Mouse (Mus musculus) MEL (cell line): ENCODE results near the gene Klb. TPM values are rescaled to one million over a fixed set of nuclear protein-coding genes. Genes with fewer than 3 reads are reported as not detected.

Experiments used
- DNase-seq: peaks from one replicate; pipeline ENCODE4 v3.0.0; 2011; ENCODE audit warnings: low read depth, low spot score
- H3K27ac ChIP-seq: 2 replicates; pipeline ENCODE4 v1.5.1; 2012; ENCODE audit warnings: low read depth, mild to moderate bottlenecking, control low read depth, low read length, moderate library complexity; ENCODE audit not compliant: control insufficient read depth
- H3K27me3 ChIP-seq, 2 experiments: fragments of 150-350 bp in 1 of 2; sonication (generic) in 1 of 2; 2 replicates each; pipeline ENCODE4 v1.6.1; 2012; ENCODE audit warnings: low read length in 2 of 2, mild to moderate bottlenecking in 2 of 2, improper control_type of control experiment in 1 of 2, moderate library complexity in 1 of 2; ENCODE audit not compliant: insufficient read depth in 2 of 2, control insufficient read depth in 1 of 2
- H3K36me3 ChIP-seq, 2 experiments: 2 replicates each; pipeline ENCODE4 v1.6.1; 2012 to 2014; ENCODE audit warnings: low read length in 2 of 2, improper control_type of control experiment in 1 of 2, inconsistent platforms in 1 of 2, mild to moderate bottlenecking in 1 of 2; ENCODE audit not compliant: insufficient read depth in 2 of 2, control insufficient read depth in 1 of 2
- H3K4me1 ChIP-seq, 2 experiments: fragments of 150-350 bp in 1 of 2; sonication (generic) in 1 of 2; 2 replicates each; pipeline ENCODE4 v1.6.1; 2012; ENCODE audit warnings: low read length in 2 of 2, improper control_type of control experiment in 1 of 2, mild to moderate bottlenecking in 1 of 2; ENCODE audit not compliant: insufficient read depth in 2 of 2, control insufficient read depth in 1 of 2
- H3K4me3 ChIP-seq, 2 experiments: fragments of 150-350 bp in 1 of 2; sonication (generic) in 1 of 2; 2 replicates each; pipeline ENCODE4 v1.5.1; 2012; ENCODE audit warnings: low read depth in 2 of 2, low read length in 2 of 2, mild to moderate bottlenecking in 2 of 2, moderate library complexity in 2 of 2, control low read depth in 1 of 2, improper control_type of control experiment in 1 of 2; ENCODE audit not compliant: control insufficient read depth in 1 of 2, insufficient read depth in 1 of 2
- H3K79me2 ChIP-seq: 2 replicates; pipeline ENCODE4 v1.6.1; 2012; ENCODE audit warnings: mild to moderate bottlenecking, low read length, moderate library complexity; ENCODE audit not compliant: control insufficient read depth, poor library complexity, insufficient read depth
- H3K9ac ChIP-seq: 2 replicates; pipeline ENCODE4 v1.6.1; 2012; ENCODE audit warnings: low read depth, mild to moderate bottlenecking, control low read depth, low read length, moderate library complexity; ENCODE audit not compliant: control insufficient read depth, poor library complexity, severe bottlenecking
- H3K9me3 ChIP-seq: fragments of 150-350 bp; sonication (generic); replicated peaks from 2 replicates; pipeline ENCODE4 v1.6.1; 2012; ENCODE audit warnings: mild to moderate bottlenecking, low read length, improper control_type of control experiment, moderate library complexity; ENCODE audit not compliant: insufficient read depth
- BHLHE40 ChIP-seq: IDR thresholded peaks from 2 replicates; pipeline ENCODE4 v1.6.1; 2012; ENCODE audit warnings: low read depth, mild to moderate bottlenecking, inconsistent platforms, low read length, improper control_type of control experiment, borderline replicate concordance
- CTCF ChIP-seq, 3 experiments: IDR thresholded peaks in 2 of 3; conservative IDR thresholded peaks in 1 of 3; 2 replicates each; pipeline ENCODE4 v1.5.1; 2011 to 2012; ENCODE audit warnings: low read length in 3 of 3, low read depth in 2 of 3, mild to moderate bottlenecking in 2 of 3, improper control_type of control experiment in 1 of 3, inconsistent platforms in 1 of 3, mixed read lengths in 1 of 3, moderate library complexity in 1 of 3; ENCODE audit not compliant: control insufficient read depth in 1 of 3, insufficient read depth in 1 of 3, poor library complexity in 1 of 3, severe bottlenecking in 1 of 3
- EP300 ChIP-seq, 2 experiments: IDR thresholded peaks; 2 replicates each; pipeline ENCODE4 v1.6.1; 2011; ENCODE audit warnings: improper control_type of control experiment in 2 of 2, low read length in 2 of 2, low read depth in 1 of 2, mild to moderate bottlenecking in 1 of 2
- MAFK ChIP-seq: IDR thresholded peaks from 2 replicates; pipeline ENCODE4 v1.6.1; 2011; ENCODE audit warnings: low read depth, mild to moderate bottlenecking, low read length, improper control_type of control experiment, borderline replicate concordance
- MYB ChIP-seq: IDR thresholded peaks from 2 replicates; pipeline ENCODE4 v1.6.1; 2011; ENCODE audit warnings: mild to moderate bottlenecking, low read depth, low read length, improper control_type of control experiment
- MYC ChIP-seq: IDR thresholded peaks from 2 replicates; pipeline ENCODE4 v1.6.1; 2011; ENCODE audit warnings: low read depth, mild to moderate bottlenecking, low read length, improper control_type of control experiment, moderate library complexity
- POLR2A ChIP-seq, 2 experiments: IDR thresholded peaks; 2 replicates each; pipeline ENCODE4 v1.6.1; 2011 to 2012; ENCODE audit warnings: low read length in 2 of 2, mild to moderate bottlenecking in 2 of 2, control low read depth in 1 of 2, improper control_type of control experiment in 1 of 2, low read depth in 1 of 2, moderate library complexity in 1 of 2; ENCODE audit not compliant: control insufficient read depth in 1 of 2, insufficient read depth in 1 of 2, poor library complexity in 1 of 2
- POLR2AphosphoS2 ChIP-seq: IDR thresholded peaks from 2 replicates; pipeline ENCODE4 v1.6.1; 2011; ENCODE audit warnings: low read length, improper control_type of control experiment
- POLR2AphosphoS5 ChIP-seq: IDR thresholded peaks from 2 replicates; pipeline ENCODE4 v1.6.1; 2012; ENCODE audit warnings: low read depth, borderline replicate concordance, mild to moderate bottlenecking, inconsistent platforms, low read length, moderate library complexity, mixed read lengths
- RCOR1 ChIP-seq: IDR thresholded peaks from 2 replicates; pipeline ENCODE4 v1.6.1; 2012; ENCODE audit warnings: low read depth, mild to moderate bottlenecking, inconsistent platforms, low read length, improper control_type of control experiment
- SMC3 ChIP-seq: IDR thresholded peaks from 2 replicates; pipeline ENCODE4 v1.6.1; 2011; ENCODE audit warnings: low read depth, low read length, improper control_type of control experiment
- UBTF ChIP-seq: IDR thresholded peaks from 2 replicates; pipeline ENCODE4 v1.6.1; 2012; ENCODE audit warnings: low read depth, mild to moderate bottlenecking, inconsistent platforms, low read length, improper control_type of control experiment, moderate library complexity, borderline replicate concordance; ENCODE audit not compliant: insufficient read depth
- USF1 ChIP-seq: IDR thresholded peaks from 2 replicates; pipeline ENCODE4 v1.6.1; 2014; ENCODE audit warnings: low read depth, mild to moderate bottlenecking, inconsistent platforms, low read length, improper control_type of control experiment, moderate library complexity
- USF2 ChIP-seq, 2 experiments: IDR thresholded peaks; 2 replicates each; pipeline ENCODE4 v1.6.1; 2011 to 2012; ENCODE audit warnings: improper control_type of control experiment in 2 of 2, low read length in 2 of 2, borderline replicate concordance in 1 of 2, inconsistent platforms in 1 of 2, low read depth in 1 of 2, mild to moderate bottlenecking in 1 of 2; ENCODE audit not compliant: insufficient read depth in 1 of 2
- ZMIZ1 ChIP-seq: IDR thresholded peaks from 2 replicates; pipeline ENCODE4 v1.6.1; 2012; ENCODE audit warnings: low read depth, mild to moderate bottlenecking, inconsistent platforms, low read length, improper control_type of control experiment, moderate library complexity
- ZNF384 ChIP-seq: IDR thresholded peaks from 2 replicates; pipeline ENCODE4 v1.6.1; 2012; ENCODE audit warnings: low read depth, mild to moderate bottlenecking, inconsistent platforms, low read length, improper control_type of control experiment
- polyA plus RNA-seq, 2 experiments: library from polyadenylated mRNA; stranded (reverse) in 1 of 2; unstranded in 1 of 2; fragments of >175 nt in 1 of 2; fragments of >200 nt in 1 of 2; gene quantifications; 2 replicates each; pipeline versions ENCODE4 v1.2.1 to v1.2.4; 2012; ENCODE audit warnings: low replicate concordance in 2 of 2, low read depth in 1 of 2; ENCODE audit not compliant: insufficient read length in 2 of 2, insufficient read depth in 1 of 2, missing spikeins in 1 of 2
- total RNA-seq: library from RNA; depleted of rRNA; stranded (reverse); fragments of 300-350 nt; gene quantifications from 2 replicates; pipeline ENCODE4 v1.2.3, GENCODE M21; 2012

Gene Klb
- total and polyA plus RNA-seq, 3 experiments = 0.04 TPM; not detected in 2

- Histone ChIP-seq H3K4me1 (peaks cover 2 to 7% of the 10 kb centered on the region in 2 experiments; a peak in 3 of 4 replicates), H3K79me2 (peaks cover 25% of the 10 kb centered on the region), H3K27me3 (no peaks in the 10 kb centered on the region), H3K9ac (no peak overlapping the region), H3K27ac (no peak overlapping the region), H3K36me3 (peaks cover 16 to 19% of the 10 kb centered on the region in 2 experiments), H3K9me3 (no peaks in the 10 kb centered on the region), H3K4me3 (no peak overlapping the region)
- peak; percentile 60 for DNase-seq
- TF ChIP-seq POLR2AphosphoS5 (peak; percentile 14; the same call in 1 of the 2 replicates), SMC3 (0 out of 2 replicates have a peak, but pooled peaks have one; percentile 6), POLR2AphosphoS2 (peak; percentile 99), MYC (peak; percentile 8; the same call in 1 of the 2 replicates), USF2 (IDR thresholded peaks at IDR 0.05; ENCODE audit: borderline replicate concordance in 1 of 2, insufficient read depth in 1 of 2, low read depth in 1 of 2, low read length in 2 of 2) (no peak), MYB (peak; percentile 6; the same call in 1 of the 2 replicates), UBTF (no peak), ZNF384 (no peak), RCOR1 (0 out of 2 replicates have a peak, but pooled peaks have one; percentile 31), ZMIZ1 (peak; percentile 84), CTCF (IDR thresholded peaks at IDR 0.05 in 2 of 3, conservative IDR thresholded peaks at IDR 0.05 in 1 of 3; ENCODE audit: control insufficient read depth in 1 of 3, insufficient read depth in 1 of 3, low read depth in 2 of 3, low read length in 3 of 3, poor library complexity in 1 of 3, severe bottlenecking in 1 of 3) (no peak), POLR2A (IDR thresholded peaks at IDR 0.05; ENCODE audit: control insufficient read depth in 1 of 2, insufficient read depth in 1 of 2, low read depth in 1 of 2, low read length in 2 of 2, poor library complexity in 1 of 2) (peak; percentile 41 to 63; a peak in 3 of 4 replicates), BHLHE40 (no peak), EP300 (IDR thresholded peaks at IDR 0.05; ENCODE audit: low read depth in 1 of 2, low read length in 2 of 2) (0 out of 4 replicates have a peak, but pooled peaks of 1 of the 2 experiments have one; percentile 8), MAFK (0 out of 2 replicates have a peak, but pooled peaks have one; percentile 5), USF1 (no peak)
These were observed 39.1 kb downstream of the Klb start for GRCm38 (mm10) chr5:65387008-65387867.
